Mouse (Mus musculus) retina, adult 2 months (tissue): ENCODE data around the gene Irf6.
A peak's percentile ranks its signal among the peaks of the same experiment; 100 is the strongest.

Experiments used
- DNase-seq: peaks from one replicate; pipeline ENCODE4 v3.0.0-alpha.2; 2012; ENCODE audit warnings: low read depth, low spot score

Gene Irf6

GRCm38 (mm10) chr1:193200640-193201382, 47.9 kb downstream of the Irf6 start:
- no peak for DNase-seq

GRCm38 (mm10) chr1:193201383-193201778, 48.5 kb downstream of the Irf6 start, which contains the start of gene Traf3ip3:
Gene Traf3ip3, minus strand, starts transcription at chr1:193201703.
- no peak for DNase-seq

- peak; percentile 70 for DNase-seq
Observed at GRCm38 (mm10) chr1:193203821-193204220, 50.9 kb downstream of the Irf6 start.

GRCm38 (mm10) chr1:193205431-193205830, 52.5 kb downstream of the Irf6 start:
- DNase-seq: no peak

GRCm38 (mm10) chr1:193207503-193207902, 54.6 kb downstream of the Irf6 start, which contains the start of gene Lamb3:
Gene Lamb3, plus strand, starts transcription at chr1:193207699.
- no peak for DNase-seq

GRCm38 (mm10) chr1:193208178-193208577, 55.3 kb downstream of the Irf6 start:
- DNase-seq: no peak

GRCm38 (mm10) chr1:193211371-193211770, 58.5 kb downstream of the Irf6 start:
- no peak for DNase-seq

GRCm38 (mm10) chr1:193214053-193214452, 61.1 kb downstream of the Irf6 start:
- DNase-seq: no peak

GRCm38 (mm10) chr1:193216000-193216399, 63.1 kb downstream of the Irf6 start:
- no peak for DNase-seq

- no peak for DNase-seq
Observed at GRCm38 (mm10) chr1:193220408-193220807, 67.5 kb downstream of the Irf6 start.
